Mouse (Mus musculus): Measurements from ENCODE around the gene BC030867.
A peak's percentile ranks its signal among the peaks of the same experiment; 100 is the strongest.
"Not testable (repeated sequence)": the region's sequence is repeated elsewhere in the genome, so short reads cannot be mapped to it uniquely, and the experiment has no call there.

Gene BC030867

DNA sequence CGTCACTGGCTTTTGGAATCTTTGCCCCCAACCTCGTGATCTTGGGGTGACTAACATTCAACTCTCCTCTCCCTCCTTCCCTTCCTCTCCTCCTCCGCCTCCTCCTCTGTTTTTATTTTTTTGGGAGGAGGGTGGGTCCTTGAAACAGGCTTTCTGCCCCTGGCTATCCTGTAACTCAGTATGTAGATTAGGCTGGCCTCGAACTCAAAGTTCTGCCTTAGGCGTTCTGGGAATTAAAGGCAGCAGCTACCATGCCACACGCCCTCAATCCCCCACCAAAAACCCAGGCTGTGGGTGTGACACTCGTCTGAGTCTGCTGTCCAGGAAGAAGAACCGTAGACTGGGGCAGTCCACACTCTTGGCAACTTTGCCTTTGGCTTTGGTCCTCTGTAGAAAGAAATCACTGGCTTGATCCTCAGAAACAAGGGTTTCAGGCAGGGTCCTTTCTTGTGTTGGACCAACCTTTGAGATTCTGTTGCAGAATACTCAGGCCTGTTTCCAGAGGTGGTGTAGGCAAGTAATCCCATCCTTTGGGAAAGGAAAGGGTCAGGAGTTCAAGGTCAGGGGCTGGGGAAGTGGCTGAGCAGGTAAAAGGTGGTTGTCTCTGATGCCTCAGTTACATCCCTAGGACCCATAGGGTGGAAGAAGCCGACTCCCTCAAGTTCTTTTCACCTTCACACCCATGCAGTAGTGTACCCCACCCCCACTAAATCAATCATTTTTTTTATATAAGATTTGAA, 839 bp downstream of the BC030867 start:
- no peak for ATAC-seq (ENCODE audit: low TSS enrichment)

GRCm38 (mm10) chr11:102257514-102257913, 8.8 kb downstream of the BC030867 start:
- peak; percentile 23; the same call in 1 of the 2 replicates for ATAC-seq (ENCODE audit: low TSS enrichment)

- no peak for ATAC-seq (ENCODE audit: low TSS enrichment)
These were observed 9.4 kb downstream of the BC030867 start for GRCm38 (mm10) chr11:102258095-102258494.

- ATAC-seq (ENCODE audit: low TSS enrichment): no peak
These were observed 9.8 kb downstream of the BC030867 start for GRCm38 (mm10) chr11:102258521-102258920.

DNA sequence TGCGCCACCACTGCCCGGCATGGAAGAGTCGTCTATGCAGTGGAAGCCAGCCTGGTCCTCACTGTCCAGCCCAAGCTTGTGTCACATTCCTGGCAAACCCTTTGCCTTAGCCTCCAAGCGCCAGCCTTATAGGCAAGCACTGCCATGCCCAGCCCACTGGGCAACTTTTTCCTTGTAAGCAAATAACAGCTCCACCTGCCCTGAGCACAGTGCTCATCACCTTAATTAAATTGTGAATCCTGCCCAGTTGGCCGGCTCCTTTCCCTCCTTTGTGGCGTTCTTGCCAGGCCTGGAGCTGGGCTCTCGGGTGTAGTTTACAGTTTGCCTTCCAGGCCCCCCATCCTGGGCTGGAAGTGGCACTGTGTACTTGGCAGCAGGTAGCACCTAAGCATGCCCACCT, 14.5 kb downstream of the BC030867 start:
- no peak for ATAC-seq (ENCODE audit: low TSS enrichment)

GRCm38 (mm10) chr11:102265816-102266215, 17.1 kb downstream of the BC030867 start:
- no peak for ATAC-seq (ENCODE audit: low TSS enrichment)

DNA sequence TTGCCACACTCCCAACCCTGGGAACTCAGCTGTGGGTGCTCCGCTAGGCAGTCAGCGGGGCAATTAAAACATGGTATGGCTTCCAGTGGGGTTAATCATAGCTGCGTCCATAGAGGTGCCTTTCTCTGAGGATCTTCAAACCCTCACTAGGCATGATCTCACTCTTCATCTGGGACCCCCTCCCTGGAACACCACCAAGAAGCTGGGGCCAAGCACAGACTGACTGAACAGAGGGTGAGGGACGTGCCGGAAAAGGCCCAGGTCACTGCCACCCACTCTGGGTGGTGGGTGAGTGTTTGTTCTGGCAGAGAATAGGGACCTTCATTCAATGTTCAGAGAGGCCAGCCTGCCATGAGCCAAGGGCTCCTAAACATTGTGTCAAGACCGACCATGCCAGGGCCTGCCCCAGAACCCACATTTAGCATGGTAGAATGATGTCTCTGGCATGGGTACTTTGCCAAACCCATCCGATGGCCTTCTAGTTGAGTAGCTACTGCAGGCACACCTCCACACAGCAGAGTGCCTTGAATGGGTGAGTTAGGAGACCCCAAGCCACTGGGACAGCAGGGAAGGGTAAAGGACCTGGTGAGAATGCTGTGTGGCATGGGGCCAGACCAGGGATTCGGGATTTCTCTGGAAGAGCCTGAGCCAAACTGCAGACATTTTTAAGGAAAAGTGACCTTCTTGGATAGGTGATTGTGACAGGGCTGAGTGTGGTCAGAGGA, 18.1 kb downstream of the BC030867 start:
- ATAC-seq (ENCODE audit: low TSS enrichment): no peak

- ATAC-seq (ENCODE audit: low TSS enrichment): peak; percentile 91
These were observed 18.8 kb downstream of the BC030867 start for GRCm38 (mm10) chr11:102267480-102267879.

- no peak for ATAC-seq (ENCODE audit: low TSS enrichment)
These were observed 20.0 kb downstream of the BC030867 start, which contains the start of gene Asb16 for GRCm38 (mm10) chr11:102268520-102269244. Asb16 (plus strand) TSS chr11:102268743.

GRCm38 (mm10) chr11:102276411-102276915, 27.8 kb downstream of the BC030867 start:
- ATAC-seq (ENCODE audit: low TSS enrichment): peak; percentile 52; the same call in 1 of the 2 replicates

DNA sequence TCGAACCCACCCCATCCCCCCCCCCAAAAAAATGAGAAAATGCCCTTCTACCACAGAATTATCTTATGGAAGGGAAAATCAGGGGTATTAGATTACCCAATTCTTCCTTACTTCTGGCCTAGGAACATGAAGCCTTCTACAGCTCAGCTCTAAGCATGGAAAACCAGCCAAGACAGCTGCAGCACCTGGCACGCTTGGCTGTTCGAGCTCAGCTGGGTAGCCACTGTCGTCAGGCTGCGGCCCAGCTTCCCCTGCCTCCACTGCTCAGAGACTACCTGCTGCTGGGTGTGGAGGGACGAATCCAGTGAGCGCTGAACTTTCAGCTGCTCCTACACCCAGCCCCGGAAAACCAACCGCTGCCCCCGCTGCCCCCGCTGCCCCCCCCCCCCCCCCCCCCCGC, 29.1 kb downstream of the BC030867 start:
- ATAC-seq (ENCODE audit: low TSS enrichment): no peak

DNA sequence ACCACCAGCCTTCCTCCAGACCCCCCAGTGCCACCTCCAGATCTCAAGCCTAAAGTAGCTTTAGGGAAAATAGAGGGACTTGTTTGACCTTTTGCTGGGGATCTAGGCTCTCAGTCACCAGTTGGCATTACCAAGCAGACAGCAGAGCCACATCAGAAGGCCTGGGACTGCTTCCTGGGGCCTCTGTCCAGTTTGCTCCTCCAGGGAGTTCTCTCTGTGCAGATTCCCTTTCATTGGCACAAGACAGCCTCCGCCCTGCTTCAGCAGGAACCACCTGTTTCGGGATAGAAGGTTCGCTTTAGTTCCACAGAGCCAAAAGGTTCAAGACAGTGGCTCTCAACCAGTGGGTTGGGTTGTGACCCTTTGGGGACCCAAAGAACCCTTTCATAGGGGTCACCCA, 30.9 kb downstream of the BC030867 start:
- no peak for ATAC-seq (ENCODE audit: low TSS enrichment)

GRCm38 (mm10) chr11:102280267-102280666, 31.6 kb downstream of the BC030867 start:
- ATAC-seq (ENCODE audit: low TSS enrichment): not testable (repeated sequence)

DNA sequence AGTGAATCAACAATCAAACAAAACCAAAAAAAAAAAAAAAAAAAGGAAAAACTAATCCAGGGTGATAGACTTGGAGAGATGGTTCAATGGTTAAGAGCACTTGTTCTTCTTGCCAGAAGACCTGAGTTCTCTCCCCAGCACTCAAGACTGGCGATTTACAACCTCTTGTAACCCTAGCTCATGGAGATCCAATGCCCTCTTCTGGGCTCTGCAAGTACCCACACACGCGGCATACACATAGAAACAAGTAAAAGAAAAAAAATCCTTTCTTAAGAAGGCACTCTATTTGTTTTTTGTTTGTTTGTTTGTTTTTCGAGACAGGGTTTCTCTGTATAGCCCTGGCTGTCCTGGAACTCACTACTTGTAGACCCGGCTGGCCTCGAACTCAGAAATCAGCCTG, 35.2 kb downstream of the BC030867 start:
- ATAC-seq (ENCODE audit: low TSS enrichment): no peak

DNA sequence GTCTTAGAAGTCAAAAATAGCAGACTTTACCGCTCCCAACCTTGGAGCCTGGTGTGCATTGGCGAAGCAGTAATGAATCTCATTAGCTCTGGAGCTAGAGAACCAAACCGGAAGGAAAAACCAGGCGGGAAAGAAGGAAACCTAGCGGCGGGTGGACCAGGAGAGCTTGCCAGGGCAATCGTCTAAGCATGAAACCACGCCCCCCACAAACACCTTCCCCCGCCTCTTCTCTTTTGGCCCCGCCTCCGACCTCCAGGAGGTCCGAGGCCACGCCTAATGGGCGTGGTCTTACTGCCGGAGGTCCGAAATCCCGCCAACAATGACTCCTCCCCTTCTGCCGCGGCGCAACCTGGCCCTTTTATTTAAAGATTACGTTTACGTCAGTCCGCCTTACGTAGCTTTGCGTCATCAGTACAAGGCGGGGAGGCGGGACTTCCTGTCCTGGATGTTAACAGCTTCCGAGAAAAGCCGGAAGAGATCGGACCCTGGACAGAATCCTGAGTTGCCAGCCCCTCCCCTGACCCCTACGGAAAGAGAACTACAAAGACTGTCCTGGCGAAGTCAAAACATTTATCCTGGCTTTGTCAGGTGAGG, 35.9 kb downstream of the BC030867 start, which contains the start of gene Tmub2:
Gene Tmub2, plus strand, starts transcription at position 431 of the 594 bp plus-strand sequence.
- ATAC-seq (ENCODE audit: low TSS enrichment): peak; percentile 89

DNA sequence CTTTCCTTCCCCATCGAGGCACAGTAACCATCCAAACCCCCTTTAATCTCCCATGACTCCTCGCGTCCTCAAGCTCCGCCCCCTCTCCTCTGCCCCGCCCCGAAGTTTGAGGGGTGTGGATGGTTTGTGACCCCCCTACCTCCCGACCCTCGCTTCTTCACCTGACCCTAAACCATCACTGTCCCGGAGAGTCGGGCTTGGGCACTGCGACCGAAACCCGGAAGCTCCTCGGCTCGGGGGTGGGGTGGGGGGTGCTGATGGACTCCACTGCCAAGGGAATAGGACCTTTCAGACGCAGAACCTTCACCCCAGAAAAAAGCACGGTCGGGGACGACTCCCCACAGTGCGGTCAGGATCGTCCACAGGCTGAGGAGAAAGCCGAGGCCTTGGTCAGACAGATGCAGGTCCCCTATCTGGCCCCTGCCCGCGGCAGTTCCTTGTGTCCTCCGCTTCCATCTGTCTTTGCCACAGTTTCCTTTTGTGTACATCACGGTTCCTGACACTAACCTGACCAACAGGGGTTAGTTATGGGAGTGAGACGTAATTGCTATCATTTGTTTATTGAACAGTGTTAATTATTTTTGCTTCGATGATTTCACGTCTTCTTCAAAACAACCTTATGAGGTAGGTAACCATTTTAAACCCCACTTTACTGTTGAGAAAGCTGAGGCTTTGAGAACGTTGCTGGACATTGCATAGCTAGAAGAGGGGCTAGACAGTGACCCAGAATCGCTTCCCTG, 36.6 kb downstream of the BC030867 start:
- peak; percentile 35 for ATAC-seq (ENCODE audit: low TSS enrichment)

DNA sequence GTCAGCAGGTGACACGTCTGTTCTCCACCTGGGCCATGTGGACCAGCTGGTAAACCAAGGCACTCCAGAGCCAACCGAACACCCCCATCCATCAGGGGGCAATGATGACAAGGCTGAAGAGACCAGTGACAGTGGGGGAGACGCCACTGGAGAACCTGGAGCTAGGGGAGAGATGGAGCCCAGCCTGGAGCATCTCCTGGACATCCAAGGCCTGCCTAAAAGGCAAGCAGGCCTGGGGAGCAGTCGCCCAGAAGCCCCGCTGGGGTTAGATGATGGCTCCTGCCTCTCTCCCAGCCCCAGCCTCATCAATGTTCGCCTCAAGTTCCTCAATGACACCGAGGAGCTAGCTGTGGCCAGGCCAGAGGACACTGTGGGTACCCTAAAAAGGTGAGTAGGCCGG, 38.8 kb downstream of the BC030867 start:
- ATAC-seq (ENCODE audit: low TSS enrichment): no peak

DNA sequence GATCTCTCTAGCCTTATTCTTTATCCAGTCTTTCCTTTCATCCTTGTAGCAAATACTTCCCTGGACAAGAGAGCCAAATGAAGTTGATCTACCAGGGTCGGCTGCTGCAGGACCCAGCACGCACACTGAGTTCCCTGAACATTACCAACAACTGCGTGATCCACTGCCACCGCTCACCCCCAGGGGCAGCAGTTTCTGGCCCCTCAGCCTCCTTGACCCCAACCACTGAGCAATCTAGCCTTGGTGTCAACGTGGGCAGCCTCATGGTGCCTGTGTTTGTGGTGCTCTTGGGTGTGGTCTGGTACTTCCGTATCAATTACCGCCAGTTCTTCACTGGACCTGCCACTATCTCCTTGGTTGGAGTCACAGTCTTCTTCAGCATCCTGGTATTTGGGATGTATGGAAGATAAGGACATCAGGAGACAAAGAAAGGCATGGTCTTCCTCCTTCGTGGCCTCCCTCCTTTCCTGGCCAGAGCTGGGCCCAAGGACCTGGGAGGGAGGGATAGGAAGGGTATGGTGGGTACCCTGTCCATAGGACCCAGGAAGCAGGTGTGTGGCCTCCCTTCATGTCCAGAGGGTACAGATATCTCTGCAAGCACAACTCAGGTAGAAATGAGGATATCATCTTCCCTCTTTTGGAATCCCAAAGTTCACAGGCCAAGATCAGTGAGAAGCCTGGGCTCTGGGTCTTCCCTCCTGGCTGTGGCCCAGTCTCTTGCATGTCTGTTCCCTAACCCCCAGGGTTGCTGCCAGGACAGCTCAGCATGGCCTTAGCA, 39.5 kb downstream of the BC030867 start:
- ATAC-seq (ENCODE audit: low TSS enrichment): no peak

GRCm38 (mm10) chr11:102288913-102289312, 40.2 kb downstream of the BC030867 start:
- no peak for ATAC-seq (ENCODE audit: low TSS enrichment)

GRCm38 (mm10) chr11:102289511-102290100, 40.9 kb downstream of the BC030867 start:
- no peak for ATAC-seq (ENCODE audit: low TSS enrichment)

Data from frontal cortex, adult (tissue).